17 mouse cellular contexts compared by ENCODE assay signal in genomic region chr2:75356691-75357375, GRCm38 (mm10).
DNase-seq lines count a peak whose midpoint lies in the region; ATAC-seq and TF ChIP-seq lines count a peak whose summit lies in the region.
"Had no signal": no experiment of that assay in that cellular context is flagged by ENCODE, and none has a peak within 500 bp of the region (broad histone marks: within the 10 kb centered on the region; RNA-seq: fewer than 3 reads in every experiment).

No protein-coding gene starts in this region.

- 62% methylated on average over 8 of the region's 8 CpGs for WGBS in heart, embryonic 11.5 days (ENCODE audit: insufficient replicate concordance)

- no peak overlapping the region for H3K4me2 ChIP-seq in heart, embryonic 11.5 days
- H3K4me2 ChIP-seq: forebrain, embryonic 13.5 days; limb, embryonic 15.5 days; midbrain, embryonic 12.5 days had no signal

- no peak for TF ChIP-seq CTCF in testis, adult 2 months (IDR thresholded peaks at IDR 0.05; ENCODE audit: control insufficient read depth, insufficient read depth, insufficient replicate concordance, low read depth, low read length)

- no peak for TF ChIP-seq POLR2A in testis, adult 2 months (IDR thresholded peaks at IDR 0.05; ENCODE audit: control insufficient read depth, low read depth, low read length)

- intact Hi-C loops in gastrocnemius, postnatal 36 days (cut with DNase I): no loop called here

- no peak overlapping the region for H3K4me3 ChIP-seq in heart, embryonic 11.5 days (ENCODE audit: low read depth, low read length)
- H3K4me3 ChIP-seq in testis, adult 2 months (ENCODE audit: control insufficient read depth, low read depth, low read length): no peak overlapping the region
- H3K4me3 ChIP-seq: forebrain, embryonic 13.5 days; limb, embryonic 15.5 days; midbrain, embryonic 12.5 days; myocyte had no signal

- no peaks in the 10 kb centered on the region for H3K4me1 ChIP-seq in heart, embryonic 11.5 days (ENCODE audit: control insufficient read depth, insufficient read depth, low read length)
- H3K4me1 ChIP-seq in testis, adult 2 months (ENCODE audit: control insufficient read depth, insufficient read depth, low read length): no peaks in the 10 kb centered on the region

- no peak overlapping the region for H3K9ac ChIP-seq in heart, embryonic 11.5 days (ENCODE audit: low read depth, low read length)
- H3K9ac ChIP-seq: forebrain, embryonic 13.5 days; limb, embryonic 15.5 days; liver, postnatal 0 days; midbrain, embryonic 12.5 days had no signal

- no peaks in the 10 kb centered on the region for H3K9me3 ChIP-seq in heart, embryonic 11.5 days (replicated peaks; ENCODE audit: control insufficient read depth, low read length)
- H3K9me3 ChIP-seq: forebrain, embryonic 13.5 days; limb, embryonic 15.5 days; midbrain, embryonic 12.5 days had no signal

- peak; percentile 69 to 88 for DNase-seq in heart, adult 18-20 months
- no peak for DNase-seq in testis, postnatal 14 days (ENCODE audit: low spot score)
- DNase-seq in gastrocnemius, postnatal 36 days: peak; percentile 16 to 31
- peak; percentile 58 for DNase-seq in skeletal muscle tissue, adult 2 months (ENCODE audit: low read depth, low spot score)
- no peak for DNase-seq in natural killer cell, adult 2 months (ENCODE audit: low spot score in 2 of 2)
- DNase-seq: cerebellum, adult 11 months; cerebellum, postnatal 25 days; liver, postnatal 0 days; right cerebral cortex, postnatal 4 days had no signal

- no peaks in the 10 kb centered on the region for H3K36me3 ChIP-seq in heart, embryonic 11.5 days (ENCODE audit: control insufficient read depth, insufficient read depth, low read length)
- H3K36me3 ChIP-seq in testis, adult 2 months (ENCODE audit: control insufficient read depth, insufficient read depth, low read length): no peaks in the 10 kb centered on the region
- H3K36me3 ChIP-seq: limb, embryonic 15.5 days; midbrain, embryonic 12.5 days had no signal

- no peak overlapping the region for H3K27ac ChIP-seq in heart, embryonic 11.5 days (ENCODE audit: low read depth, low read length)
- peak overlapping the region; percentile 28; the same call in 1 of the 2 replicates for H3K27ac ChIP-seq in testis, adult 2 months (ENCODE audit: control insufficient read depth, insufficient read depth, low read depth, low read length)
- H3K27ac ChIP-seq: forebrain, embryonic 13.5 days; limb, embryonic 15.5 days; midbrain, embryonic 12.5 days had no signal

- H3K27me3 ChIP-seq in heart, embryonic 11.5 days (ENCODE audit: control insufficient read depth, insufficient read depth, low read length): no peaks in the 10 kb centered on the region
- no peaks in the 10 kb centered on the region for H3K27me3 ChIP-seq in testis, adult 2 months (ENCODE audit: control insufficient read depth, insufficient read depth, low read length)
- H3K27me3 ChIP-seq: forebrain, embryonic 13.5 days; midbrain, embryonic 12.5 days had no signal

- ATAC-seq in heart, embryonic 11.5 days (replicated peaks; ENCODE audit: insufficient number of reproducible peaks, low FRiP score, low TSS enrichment): no peak
- no peak for ATAC-seq in erythroid progenitor cell, adult 5-6 weeks (replicated peaks; ENCODE audit: low FRiP score, poor library complexity, severe bottlenecking)
- ATAC-seq: CD4-positive, CD25-positive, alpha-beta regulatory T cell, adult 4 months; forebrain, embryonic 13.5 days; liver, postnatal 0 days had no signal

Comparison
In these comparisons a context has a peak if more than half of its experiments do, and no peak if none do; other contexts are left out.
1. DNase-seq: peak in heart, adult 18-20 months (2 of 2), gastrocnemius, postnatal 36 days (2 of 2) and skeletal muscle tissue, adult 2 months (single experiment); none in testis, postnatal 14 days (single experiment) and natural killer cell, adult 2 months (0 of 2).